Mouse (Mus musculus) embryonic facial prominence, embryonic 12.5 days (tissue): ENCODE measurements around the gene Rpl7a. TPM values are rescaled to one million over a fixed set of nuclear protein-coding genes. Genes with fewer than 3 reads are reported as not detected.

Experiments
- ATAC-seq: fragments of 200-750 bp; cut with Nextera tagmentation; 2 replicates; pipeline ENCODE4 v1.8.0; 2017; ENCODE audit not compliant: insufficient number of reproducible peaks, insufficient read depth, low FRiP score, low TSS enrichment
- H3K27ac ChIP-seq: fragments of 300-500 bp; sonication (generic); 2 replicates; pipeline ENCODE4 v1.5.1; 2016; ENCODE audit warnings: mild to moderate bottlenecking
- H3K27me3 ChIP-seq: fragments of 300-500 bp; sonication (generic); 2 replicates; pipeline ENCODE4 v1.6.1; 2016; ENCODE audit warnings: mild to moderate bottlenecking, moderate library complexity
- H3K36me3 ChIP-seq: fragments of 300-500 bp; sonication (generic); 2 replicates; pipeline ENCODE4 v1.6.1; 2016; ENCODE audit warnings: mild to moderate bottlenecking
- H3K4me1 ChIP-seq: fragments of 300-500 bp; sonication (generic); 2 replicates; pipeline ENCODE4 v1.6.1; 2016
- H3K4me2 ChIP-seq: fragments of 300-500 bp; sonication (generic); replicated peaks from 2 replicates; pipeline ENCODE4 v1.6.1; 2016; ENCODE audit warnings: mild to moderate bottlenecking, moderate library complexity
- H3K4me3 ChIP-seq: fragments of 300-500 bp; sonication (generic); 2 replicates; pipeline ENCODE4 v1.5.1; 2016; ENCODE audit warnings: mild to moderate bottlenecking
- H3K9ac ChIP-seq: fragments of 300-500 bp; sonication (generic); 2 replicates; pipeline ENCODE4 v1.6.1; 2016; ENCODE audit warnings: mild to moderate bottlenecking, moderate library complexity
- H3K9me3 ChIP-seq: fragments of 300-500 bp; sonication (generic); 2 replicates; pipeline ENCODE4 v1.6.1; 2016; ENCODE audit warnings: mild to moderate bottlenecking, moderate library complexity
- WGBS: fragments of 180-500 bp; shearing (Covaris S2); methylation state at CpG from one replicate; pipeline ENCODE4 v1.1.7; 2016; 5-methylcytosine and 5-hydroxymethylcytosine counted together
- polyA plus RNA-seq: library from polyadenylated mRNA; unstranded; fragments of >200 nt; fragmentation: Nextera tagmentation; extraction: Ambion mirVana; gene quantifications from 2 replicates; pipeline ENCODE4 v1.2.1, GENCODE M21; 2016

The Rpl7a gene
- polyA plus RNA-seq, 1 experiment from 2014 or later = 574 TPM

DNA sequence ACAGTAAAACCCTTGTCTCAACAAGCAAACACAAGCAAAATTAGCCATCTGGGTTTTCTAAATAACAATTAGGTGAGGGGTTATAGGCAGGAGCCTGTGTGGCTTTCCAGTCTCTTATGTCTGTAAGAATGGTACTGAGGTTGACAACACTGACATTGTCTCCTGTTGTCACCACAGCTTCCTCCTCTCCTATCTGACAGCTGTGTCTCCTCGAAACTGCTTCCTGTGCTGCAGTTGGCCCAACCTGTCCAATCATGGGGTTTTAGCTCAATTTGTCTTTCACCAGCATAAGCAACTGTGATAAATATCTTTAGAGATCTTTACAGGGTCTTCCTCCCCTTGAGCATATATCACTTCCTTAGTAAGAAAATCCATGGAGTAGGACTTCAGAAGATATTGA is 25.9 kb downstream of the Rpl7a start:
- Histone ChIP-seq H3K27ac (no peak overlapping the region), H3K9ac (no peak overlapping the region), H3K36me3 (0 out of 2 replicates have a peak, but pooled peaks cover 2% of the 10 kb centered on the region), H3K4me3 (no peak overlapping the region), H3K27me3 (no peaks in the 10 kb centered on the region), H3K4me2 (no peak overlapping the region), H3K4me1 (peaks cover 7% of the 10 kb centered on the region; the same call in 1 of the 2 replicates), H3K9me3 (no peaks in the 10 kb centered on the region)
- no peak for ATAC-seq
- WGBS = 46% methylated on average over 1 of the region's 1 CpGs

GRCm38 (mm10) chr2:26941539-26941938 is 31.0 kb downstream of the Rpl7a start:
- Histone ChIP-seq H3K27me3 (0 out of 2 replicates have a peak, but pooled peaks cover 4% of the 10 kb centered on the region), H3K4me2 (no peak overlapping the region), H3K4me1 (no peaks in the 10 kb centered on the region), H3K27ac (no peak overlapping the region), H3K36me3 (no peaks in the 10 kb centered on the region), H3K9me3 (no peaks in the 10 kb centered on the region), H3K9ac (no peak overlapping the region), H3K4me3 (no peak overlapping the region)
- no peak for ATAC-seq
- 39% methylated on average over 5 of the region's 5 CpGs for WGBS

- no peaks in the 10 kb centered on the region for H3K4me1 ChIP-seq
- 0 out of 2 replicates have a peak, but pooled peaks cover 4% of the 10 kb centered on the region for H3K36me3 ChIP-seq
- no peak overlapping the region for H3K4me2 ChIP-seq
- no peaks in the 10 kb centered on the region for H3K9me3 ChIP-seq
- no peak for ATAC-seq
- H3K27ac ChIP-seq = no peak overlapping the region
- no peak overlapping the region for H3K4me3 ChIP-seq
- 0 out of 2 replicates have a peak, but pooled peaks cover 4% of the 10 kb centered on the region for H3K27me3 ChIP-seq
- WGBS = 78% methylated on average over 3 of the region's 3 CpGs
- H3K9ac ChIP-seq = no peak overlapping the region
These were observed 32.7 kb downstream of the Rpl7a start for GRCm38 (mm10) chr2:26943253-26943652.

DNA sequence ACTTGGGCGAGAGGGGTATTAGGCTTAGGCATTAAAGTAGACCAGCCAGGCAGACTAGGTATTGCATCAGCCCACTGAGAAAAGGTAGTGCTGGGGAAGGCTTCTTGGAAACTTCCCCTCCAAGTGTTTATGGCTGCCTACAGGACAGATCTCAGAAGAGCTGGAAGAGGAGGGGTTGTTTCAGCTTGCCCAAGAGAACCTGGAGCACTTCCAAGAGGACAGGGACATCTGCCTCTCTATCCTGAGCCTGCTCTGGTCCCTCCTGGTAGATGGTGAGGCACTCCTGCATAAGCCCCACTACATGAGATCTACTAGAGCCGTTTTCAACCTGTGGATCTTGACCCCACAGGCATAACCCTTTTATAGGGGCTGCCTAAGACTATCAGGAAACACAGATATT is 39.8 kb downstream of the Rpl7a start:
- H3K9ac ChIP-seq = no peak overlapping the region
- peaks cover 61% of the 10 kb centered on the region for H3K36me3 ChIP-seq
- no peaks in the 10 kb centered on the region for H3K9me3 ChIP-seq
- H3K27ac ChIP-seq = no peak overlapping the region
- WGBS = 85% methylated on average over 2 of the region's 2 CpGs
- no peaks in the 10 kb centered on the region for H3K4me1 ChIP-seq
- no peak for ATAC-seq
- H3K4me2 ChIP-seq = no peak overlapping the region
- H3K27me3 ChIP-seq = no peaks in the 10 kb centered on the region
- H3K4me3 ChIP-seq = no peak overlapping the region

DNA sequence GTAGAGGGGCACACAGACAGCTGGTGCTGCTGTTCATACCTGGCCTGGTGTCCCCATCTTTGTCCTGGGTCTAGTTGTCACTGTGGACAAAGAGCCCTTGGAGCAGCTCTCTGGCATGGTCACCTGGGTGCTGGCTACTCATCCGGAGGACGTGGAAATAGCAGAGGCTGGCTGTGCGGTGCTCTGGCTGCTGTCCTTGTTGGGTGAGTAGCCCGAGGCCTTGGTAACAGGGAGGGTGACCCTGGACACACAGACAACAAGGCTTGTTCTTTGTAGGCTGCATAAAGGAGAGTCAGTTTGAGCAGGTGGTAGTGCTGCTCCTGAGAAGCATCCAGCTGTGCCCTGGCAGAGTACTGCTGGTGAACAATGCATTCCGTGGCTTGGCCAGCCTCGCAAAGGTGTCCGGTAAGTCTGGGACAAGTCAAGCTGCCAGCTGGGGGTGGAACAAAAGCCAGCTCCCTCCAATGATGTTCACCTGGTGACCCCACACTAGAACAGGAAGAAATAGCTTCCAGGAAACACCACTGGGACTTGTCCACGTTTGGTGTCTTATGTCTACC is 40.9 kb downstream of the Rpl7a start:
- no peak overlapping the region for H3K9ac ChIP-seq
- no peaks in the 10 kb centered on the region for H3K27me3 ChIP-seq
- no peaks in the 10 kb centered on the region for H3K4me1 ChIP-seq
- no peak overlapping the region for H3K4me2 ChIP-seq
- H3K4me3 ChIP-seq = no peak overlapping the region
- no peak for ATAC-seq
- H3K9me3 ChIP-seq = no peaks in the 10 kb centered on the region
- no peak overlapping the region for H3K27ac ChIP-seq
- WGBS = 84% methylated on average over 8 of the region's 8 CpGs
- peaks cover 72% of the 10 kb centered on the region for H3K36me3 ChIP-seq

- no peak for ATAC-seq
- Histone ChIP-seq H3K4me3 (no peak overlapping the region), H3K27ac (no peak overlapping the region), H3K36me3 (peaks cover 76% of the 10 kb centered on the region), H3K4me1 (no peaks in the 10 kb centered on the region), H3K9ac (no peak overlapping the region), H3K9me3 (no peaks in the 10 kb centered on the region), H3K27me3 (no peaks in the 10 kb centered on the region), H3K4me2 (no peak overlapping the region)
- WGBS = 93% methylated on average over 4 of the region's 4 CpGs
These were observed 41.6 kb downstream of the Rpl7a start for GRCm38 (mm10) chr2:26952193-26952592.

DNA sequence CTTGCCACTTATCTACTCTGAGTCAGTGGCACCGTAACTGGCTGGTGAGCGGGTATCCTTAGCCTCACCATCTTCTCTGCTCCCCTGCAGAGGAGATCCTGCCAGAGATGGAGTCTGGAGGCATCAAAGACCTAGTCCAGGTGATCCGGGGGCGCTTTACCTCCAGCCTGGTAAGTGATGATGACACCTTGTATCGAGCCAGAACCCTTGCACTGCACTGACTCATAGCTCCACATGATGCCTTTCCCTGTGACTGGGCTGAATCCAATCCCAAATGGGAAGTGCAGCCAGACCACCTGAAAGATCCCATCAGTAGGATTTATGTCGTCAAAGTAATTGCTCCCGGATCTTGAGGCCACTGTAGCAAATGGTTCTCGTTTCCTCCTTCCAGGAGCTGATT is 42.3 kb downstream of the Rpl7a start:
- Histone ChIP-seq H3K27ac (no peak overlapping the region), H3K36me3 (peaks cover 81% of the 10 kb centered on the region), H3K4me3 (no peak overlapping the region), H3K4me1 (no peaks in the 10 kb centered on the region), H3K9ac (no peak overlapping the region), H3K9me3 (no peaks in the 10 kb centered on the region), H3K27me3 (no peaks in the 10 kb centered on the region), H3K4me2 (no peak overlapping the region)
- WGBS = 87% methylated on average over 8 of the region's 8 CpGs
- no peak for ATAC-seq

DNA sequence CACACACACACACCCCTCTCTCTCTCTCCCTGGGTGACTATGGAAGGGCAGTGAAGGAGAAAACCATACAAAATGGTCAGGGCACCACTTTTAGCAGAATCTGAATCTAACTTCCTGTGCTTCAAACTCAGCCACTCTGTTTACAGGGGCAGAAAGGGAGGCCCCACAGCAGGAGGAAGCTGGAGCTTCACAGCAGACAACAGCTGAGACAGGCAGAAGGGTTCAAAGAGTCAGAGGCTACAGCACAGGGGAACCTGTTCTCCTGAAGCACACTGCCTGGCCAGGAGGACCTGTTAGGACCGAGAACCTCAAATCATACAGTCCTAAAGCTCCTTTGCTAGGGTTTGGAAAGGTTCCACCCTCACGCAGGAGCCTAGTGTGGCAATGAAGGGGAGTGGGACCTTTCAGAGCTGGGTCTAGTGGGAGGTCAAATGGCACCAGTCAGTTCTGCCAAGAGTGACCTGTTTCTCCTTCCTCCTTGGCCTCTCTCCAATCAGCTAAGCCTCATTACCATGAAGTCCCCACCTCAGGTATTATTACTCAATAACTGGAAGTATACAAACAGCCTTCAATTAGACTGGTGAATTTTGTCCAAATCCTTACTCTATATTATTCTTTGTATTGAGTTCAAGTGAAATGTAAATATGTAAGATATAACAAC is 44.3 kb downstream of the Rpl7a start:
- no peaks in the 10 kb centered on the region for H3K27me3 ChIP-seq
- no peaks in the 10 kb centered on the region for H3K4me1 ChIP-seq
- no peak overlapping the region for H3K4me3 ChIP-seq
- H3K27ac ChIP-seq = no peak overlapping the region
- no peak for ATAC-seq
- H3K9me3 ChIP-seq = no peaks in the 10 kb centered on the region
- H3K36me3 ChIP-seq = peaks cover 85% of the 10 kb centered on the region
- whole genome bisulfite sequencing = 88% methylated on average over 2 of the region's 2 CpGs
- no peak overlapping the region for H3K9ac ChIP-seq
- no peak overlapping the region for H3K4me2 ChIP-seq

- Histone ChIP-seq H3K4me1 (peaks cover 3% of the 10 kb centered on the region; the same call in 1 of the 2 replicates), H3K27ac (no peak overlapping the region), H3K36me3 (peaks cover 92% of the 10 kb centered on the region), H3K4me2 (no peak overlapping the region), H3K27me3 (no peaks in the 10 kb centered on the region), H3K9ac (no peak overlapping the region), H3K4me3 (no peak overlapping the region), H3K9me3 (no peaks in the 10 kb centered on the region)
- no peak for ATAC-seq
- 95% methylated on average over 12 of the region's 12 CpGs for WGBS
These were observed 46.4 kb downstream of the Rpl7a start for GRCm38 (mm10) chr2:26956811-26957487.

GRCm38 (mm10) chr2:26957488-26957859 is 46.9 kb downstream of the Rpl7a start:
- WGBS = 89% methylated on average over 2 of the region's 2 CpGs
- H3K36me3 ChIP-seq = peaks cover 92% of the 10 kb centered on the region

DNA sequence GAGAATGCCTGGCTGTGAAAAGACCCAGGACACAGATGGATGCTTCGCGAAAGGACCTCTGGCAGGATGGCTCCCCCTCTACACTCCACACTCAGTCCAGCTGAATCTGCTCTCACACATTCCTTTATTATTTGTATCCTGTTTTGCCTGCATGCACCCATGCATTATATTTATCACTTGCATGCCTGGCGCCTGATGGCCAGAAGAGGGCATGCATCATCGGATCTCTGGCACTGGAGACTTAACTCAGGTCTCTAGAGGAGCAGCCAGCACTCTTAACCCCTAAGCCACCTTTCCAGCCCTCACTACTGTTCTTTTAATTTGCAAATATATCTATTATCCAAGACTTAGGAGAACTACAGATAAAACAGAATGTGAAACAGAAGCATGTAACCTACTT is 50.2 kb downstream of the Rpl7a start:
- no peak overlapping the region for H3K27ac ChIP-seq
- WGBS = 79% methylated on average over 4 of the region's 4 CpGs

More at GRCm38 (mm10) chr2:26957488-26957859, 46.9 kb downstream of the Rpl7a start:
- Histone ChIP-seq H3K27ac (no peak overlapping the region), H3K9me3 (no peaks in the 10 kb centered on the region), H3K4me1 (peaks cover 7% of the 10 kb centered on the region; the same call in 1 of the 2 replicates), H3K4me3 (no peak overlapping the region), H3K27me3 (no peaks in the 10 kb centered on the region), H3K9ac (no peak overlapping the region), H3K4me2 (no peak overlapping the region)
- no peak for ATAC-seq

More for the DNA sequence above, 50.2 kb downstream of the Rpl7a start:
- H3K9ac ChIP-seq = no peak overlapping the region
- no peaks in the 10 kb centered on the region for H3K27me3 ChIP-seq
- peaks cover 60% of the 10 kb centered on the region for H3K36me3 ChIP-seq
- H3K4me1 ChIP-seq = peaks cover 19% of the 10 kb centered on the region
- H3K4me2 ChIP-seq = no peak overlapping the region
- no peak for ATAC-seq
- H3K4me3 ChIP-seq = no peak overlapping the region
- H3K9me3 ChIP-seq = no peaks in the 10 kb centered on the region
